Mouse (Mus musculus) right cerebral cortex, postnatal 4 days (tissue): ENCODE data around the gene Psma2.

Experiments used
- DNase-seq: peaks from one replicate; pipeline ENCODE4 v3.0.0-alpha.2; 2022

Psma2 gene

DNA sequence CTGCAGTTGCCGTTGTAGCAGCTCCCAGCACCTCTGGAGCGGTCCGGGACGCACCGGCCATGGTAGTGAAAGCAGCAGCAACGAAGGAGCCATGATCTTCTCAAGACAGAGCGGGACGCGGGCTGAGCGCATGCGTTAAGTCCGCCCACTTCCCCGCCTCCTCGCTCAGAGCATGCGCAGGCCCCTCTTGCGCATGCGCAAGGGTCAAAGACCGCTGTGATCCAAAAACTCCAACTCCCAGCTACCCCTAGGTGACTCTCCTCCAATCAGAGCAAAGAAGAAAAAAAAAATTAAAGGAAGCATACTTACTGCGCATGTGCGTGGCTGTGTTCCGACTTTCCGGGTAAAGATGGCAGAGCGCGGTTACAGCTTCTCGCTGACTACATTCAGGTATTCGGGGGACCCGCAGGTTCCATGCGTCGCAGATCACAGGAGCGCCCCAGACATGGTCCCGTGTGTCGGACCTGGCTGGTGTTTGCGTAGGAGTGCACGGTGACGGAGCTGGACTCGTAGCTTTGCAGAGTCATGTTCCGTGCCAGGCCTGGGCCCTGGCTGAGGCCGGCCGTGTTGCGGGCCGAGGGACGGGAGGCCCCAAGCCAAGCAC lies at the start of gene Psma2, which contains the start of gene Mrpl32:
Psma2 (plus strand) TSS at position 315 of the 604 bp plus-strand sequence.
Mrpl32 (minus strand) TSS at position 240 of the 604 bp plus-strand sequence.
- peak; percentile 92 for DNase-seq

DNA sequence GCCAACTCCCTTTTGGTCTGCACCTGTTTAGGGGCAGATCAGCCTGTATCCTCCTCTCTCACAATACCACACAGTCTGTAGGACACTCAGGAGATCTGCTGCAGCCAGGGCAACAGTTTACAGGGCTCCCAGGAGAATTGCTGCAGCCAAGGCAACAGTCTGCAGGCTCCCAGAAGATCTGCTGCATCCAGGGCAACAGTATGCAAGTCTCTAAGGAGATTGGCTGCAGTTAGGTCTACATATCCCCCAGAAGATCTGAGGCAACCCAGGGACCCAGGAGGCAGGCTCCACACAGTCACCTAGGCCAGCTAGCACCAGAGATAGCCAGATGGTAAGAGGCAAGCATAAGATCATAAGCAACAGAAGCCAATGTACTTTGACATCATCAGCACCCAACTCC lies 38.9 kb upstream of the Psma2 start:
- no peak for DNase-seq

DNA sequence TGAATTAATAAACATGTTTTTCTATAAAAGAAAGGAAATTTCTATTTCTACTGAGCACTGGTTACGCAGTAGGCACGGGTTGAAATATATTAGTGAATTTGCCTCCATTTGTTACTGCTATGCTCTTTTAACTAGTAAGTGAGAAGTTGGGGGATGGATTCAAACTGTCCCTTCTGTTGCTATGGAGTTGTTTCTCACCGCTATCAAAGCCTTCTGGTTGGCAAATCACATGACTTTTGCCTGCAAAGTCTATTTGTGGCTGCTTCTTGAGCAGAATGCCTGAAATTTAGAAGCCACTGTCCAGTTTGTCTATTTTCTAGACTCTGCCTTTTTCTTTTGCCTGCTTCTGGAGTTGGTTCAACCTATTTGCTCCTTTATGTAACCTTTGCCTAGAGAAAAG lies 32.6 kb upstream of the Psma2 start:
- DNase-seq, result no peak

- DNase-seq, result no peak
Measured at GRCm38 (mm10) chr13:14602744-14603143, 10.3 kb upstream of the Psma2 start.

GRCm38 (mm10) chr13:14607616-14608015 lies 5.4 kb upstream of the Psma2 start:
- no peak for DNase-seq

DNA sequence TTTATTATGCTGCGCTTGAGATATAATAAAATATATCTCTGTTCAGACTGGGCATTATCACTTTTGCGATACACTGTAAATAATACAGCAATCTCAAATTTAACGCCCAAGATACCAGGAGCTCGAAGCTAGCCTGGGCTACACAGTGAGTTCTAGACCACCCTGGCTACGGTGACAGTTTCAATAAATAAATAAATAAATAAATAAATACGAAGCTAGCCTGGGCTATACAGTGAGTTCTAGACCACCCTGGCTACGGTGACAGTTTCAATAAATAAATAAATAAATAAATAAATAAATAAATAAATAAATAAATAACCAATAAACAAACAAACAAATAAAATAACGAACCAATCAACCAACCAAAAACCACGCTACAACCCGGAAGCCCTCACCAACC lies 577 bp upstream of the Psma2 start:
- DNase-seq, result no peak

GRCm38 (mm10) chr13:14613553-14613952 lies 513 bp downstream of the Psma2 start:
- DNase-seq, result no peak

DNA sequence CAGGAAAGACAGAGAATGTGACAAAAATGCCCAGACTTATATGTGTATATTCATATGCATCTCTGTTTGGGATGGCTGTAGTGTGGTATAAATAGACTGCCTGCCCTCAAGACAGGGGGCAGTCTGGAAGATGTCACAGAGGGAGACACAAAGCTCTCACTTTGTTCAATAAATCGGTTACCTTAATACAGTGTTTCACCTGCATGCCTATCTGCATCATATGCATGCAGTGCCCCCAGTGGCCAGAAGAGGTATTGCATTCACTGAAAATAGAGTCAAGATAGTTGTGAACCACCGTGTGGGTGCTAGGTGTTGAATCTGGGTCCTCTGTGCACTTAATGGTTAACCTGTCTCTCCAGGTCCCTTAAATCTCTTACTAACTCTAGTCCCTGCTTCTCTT lies 5.7 kb downstream of the Psma2 start:
- DNase-seq, result peak; percentile 74

GRCm38 (mm10) chr13:14629726-14630641 lies 16.9 kb downstream of the Psma2 start, which contains the start of gene AW209491:
AW209491 (plus strand) TSS chr13:14630154.
- peak; percentile 91 for DNase-seq

- no peak for DNase-seq
Measured at GRCm38 (mm10) chr13:14639998-14640397, 27.0 kb downstream of the Psma2 start.

DNA sequence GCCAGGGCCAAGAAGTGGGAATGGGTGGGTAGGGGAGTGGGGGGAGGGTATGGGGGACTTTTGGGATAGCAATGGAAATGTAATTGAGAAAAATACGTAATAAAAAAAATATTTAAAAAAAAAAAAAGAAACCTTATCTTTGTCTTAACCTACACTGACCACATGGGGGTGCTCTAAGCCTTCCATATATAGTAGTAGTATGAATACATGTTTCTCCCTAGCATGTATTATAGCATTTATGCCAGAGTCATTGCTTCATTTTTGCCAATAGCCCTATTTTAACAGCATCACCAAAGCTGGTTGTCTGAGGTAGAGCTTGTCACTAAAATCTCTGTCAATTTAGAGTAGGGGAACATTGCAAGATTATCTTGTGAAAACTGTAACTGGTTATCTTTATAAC lies 36.3 kb downstream of the Psma2 start:
- peak; percentile 38 for DNase-seq

DNA sequence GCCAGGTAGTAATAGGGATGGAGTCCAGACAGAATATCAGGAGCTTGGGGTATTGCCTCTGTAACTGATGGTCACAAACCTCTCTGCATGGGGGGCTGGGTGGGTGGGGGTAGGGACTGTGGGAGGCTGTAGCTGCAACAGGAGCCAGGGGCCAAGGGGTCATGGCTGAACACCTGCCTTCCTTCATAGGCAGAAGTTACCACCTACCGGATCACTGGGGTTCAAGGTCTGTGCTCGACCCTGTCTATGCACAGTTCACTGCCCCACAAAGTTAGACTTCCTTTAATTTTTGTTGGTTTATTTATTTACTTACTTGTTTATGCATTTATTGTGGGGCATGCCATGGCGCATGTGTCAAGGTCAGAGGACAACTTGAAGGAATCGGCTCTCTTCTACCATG lies 54.1 kb downstream of the Psma2 start:
- no peak for DNase-seq

DNA sequence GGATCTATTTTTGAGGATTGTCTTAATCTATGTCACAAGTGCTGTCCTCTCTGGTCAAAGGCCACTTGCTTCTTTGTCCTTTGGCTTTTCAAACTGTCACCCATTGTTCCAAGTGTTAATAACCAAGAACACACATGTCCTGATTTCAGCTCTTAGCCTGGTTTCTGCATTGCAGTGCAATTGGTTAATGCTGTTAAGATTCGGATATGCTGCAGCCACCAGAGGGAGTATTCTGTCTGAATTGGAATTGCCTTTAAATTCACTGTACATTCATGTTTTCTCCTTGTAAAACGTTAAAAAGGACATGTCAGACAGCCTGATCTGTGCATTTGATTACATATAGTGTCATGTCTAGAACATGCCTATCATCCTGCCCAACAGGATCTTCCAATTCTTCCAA lies 57.3 kb downstream of the Psma2 start:
- peak; percentile 36 for DNase-seq

GRCm38 (mm10) chr13:14688955-14689354 lies 75.9 kb downstream of the Psma2 start:
- DNase-seq, result no peak

DNA sequence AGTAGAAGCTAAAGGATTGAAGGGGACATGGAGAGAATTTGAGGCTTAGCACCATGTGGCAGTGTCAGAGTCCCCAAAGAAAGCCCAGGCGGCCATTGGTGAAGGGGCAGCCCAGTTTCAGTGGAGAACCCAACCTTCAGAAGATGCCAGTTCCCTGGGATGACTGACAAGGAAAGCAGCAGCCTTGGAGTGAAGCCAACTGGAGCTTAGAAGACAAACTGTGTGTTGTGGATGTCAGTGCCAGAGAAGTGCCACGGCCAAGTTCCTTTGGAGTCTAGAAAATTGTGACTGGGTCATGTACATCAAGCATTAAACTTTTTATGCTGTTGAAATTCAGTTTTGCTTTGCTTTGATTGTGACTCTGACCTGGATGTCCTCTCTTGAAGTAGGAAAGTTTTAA lies 103.8 kb downstream of the Psma2 start:
- no peak for DNase-seq

DNA sequence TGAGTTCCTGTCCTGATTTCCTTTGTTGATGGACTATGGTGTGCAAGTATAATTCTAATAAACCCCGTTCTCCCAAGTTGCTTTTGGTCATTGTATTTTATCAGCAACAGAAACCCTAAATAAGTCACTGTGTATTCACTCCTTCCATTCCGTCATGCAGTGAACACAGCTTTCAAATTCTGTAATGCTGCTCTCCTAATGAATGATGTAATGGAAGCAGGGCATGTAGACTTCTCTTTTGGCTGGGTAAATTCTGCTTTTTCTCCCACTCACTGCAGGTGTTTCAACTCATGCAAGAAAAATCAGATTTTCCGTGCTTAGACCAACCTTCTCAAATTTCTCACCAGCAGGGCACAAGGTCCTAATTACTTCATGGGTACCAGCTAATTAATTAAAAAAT lies 104.7 kb downstream of the Psma2 start:
- no peak for DNase-seq
